Mouse (Mus musculus): ENCODE data around the gene Dhps.
"Not testable (repeated sequence)": the region's sequence is repeated elsewhere in the genome, so short reads cannot be mapped to it uniquely, and the experiment has no call there.

Dhps gene

DNA sequence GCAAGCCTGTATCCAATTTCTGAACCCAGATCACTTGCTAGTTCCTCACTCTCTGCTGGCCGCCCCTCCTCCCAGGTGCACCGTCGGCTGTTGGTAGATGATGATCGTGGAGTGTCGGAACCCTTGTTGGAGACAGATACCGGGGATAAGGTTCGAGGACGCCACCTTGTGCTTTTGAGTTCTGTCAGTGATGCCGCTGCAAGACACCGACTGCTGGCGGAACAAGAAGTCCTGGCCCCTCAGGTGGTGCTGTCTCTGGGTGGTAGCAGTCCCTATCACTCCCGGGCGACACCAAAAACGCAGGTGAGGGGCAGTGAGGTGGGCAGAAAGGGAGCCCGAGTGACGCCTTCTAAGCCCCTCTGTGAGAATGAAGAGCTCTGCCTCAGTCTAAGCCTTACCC, 24.6 kb downstream of the Dhps start:
- no peak for DNase-seq

DNA sequence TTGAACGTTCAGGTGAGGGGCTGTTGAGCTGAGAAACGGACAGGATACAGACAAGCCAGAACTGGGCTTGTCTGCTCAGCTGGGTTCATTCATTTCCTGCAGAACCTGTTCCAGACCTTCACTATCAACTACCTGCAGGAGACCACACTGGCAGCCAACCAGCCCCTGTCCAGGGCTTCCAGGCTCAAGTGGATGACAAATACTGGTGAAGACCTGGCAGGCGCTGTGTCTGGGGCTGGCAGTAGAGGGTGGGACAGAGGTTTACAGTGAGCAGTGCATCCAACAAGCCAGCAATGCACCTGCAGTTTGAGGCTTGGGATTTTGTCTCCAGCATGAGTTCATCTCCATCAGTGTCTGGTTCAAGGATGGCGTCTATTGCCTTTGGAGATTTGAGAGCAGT, 25.3 kb downstream of the Dhps start:
- DNase-seq = no peak

DNA sequence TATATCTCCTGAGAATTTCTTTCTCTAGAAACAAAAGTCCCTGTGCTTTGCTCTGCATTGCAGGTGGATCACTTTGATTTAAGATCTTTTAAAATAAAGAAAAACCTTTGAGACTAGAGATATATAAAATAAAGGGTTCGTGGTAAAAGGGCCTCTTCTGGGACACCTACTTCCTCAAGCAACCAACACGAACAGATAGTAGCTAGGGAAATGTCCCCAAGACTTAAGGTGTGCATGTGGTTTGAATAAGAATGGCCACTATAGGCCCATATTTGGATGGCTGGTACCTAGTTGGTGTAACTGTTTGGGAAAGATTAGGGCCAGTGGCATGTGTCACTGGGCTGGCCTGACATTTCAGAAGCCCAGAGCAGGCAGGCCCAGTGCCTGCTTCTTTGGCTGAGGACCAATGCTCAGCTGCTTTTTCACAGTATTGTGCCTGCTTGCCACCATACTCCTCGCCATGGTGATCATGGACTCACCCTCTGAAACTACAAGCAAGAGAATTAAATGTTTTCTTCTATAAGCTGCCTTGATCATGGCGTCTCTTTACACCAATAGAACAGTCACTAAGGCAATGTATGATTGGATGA, 28.6 kb downstream of the Dhps start:
- no peak for DNase-seq

DNA sequence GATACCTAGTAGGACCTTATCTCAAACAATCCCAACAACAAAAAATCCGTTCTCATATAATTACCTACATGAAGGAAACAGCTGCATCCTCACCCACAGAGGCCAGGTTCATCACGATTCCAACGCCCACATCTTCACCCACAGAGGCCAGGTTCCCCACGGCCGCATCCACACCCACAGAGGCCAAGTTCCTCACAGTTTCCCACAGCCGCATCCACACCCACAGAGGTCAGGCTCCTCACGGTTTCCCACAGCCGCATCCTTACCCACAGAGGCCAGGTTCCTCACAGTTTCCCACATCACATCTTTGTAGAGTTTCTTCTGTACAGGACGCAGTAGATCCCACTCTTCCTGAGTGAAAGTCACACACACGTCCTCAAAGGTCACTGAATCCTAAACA, 41.7 kb downstream of the Dhps start:
- DNase-seq = no peak

DNA sequence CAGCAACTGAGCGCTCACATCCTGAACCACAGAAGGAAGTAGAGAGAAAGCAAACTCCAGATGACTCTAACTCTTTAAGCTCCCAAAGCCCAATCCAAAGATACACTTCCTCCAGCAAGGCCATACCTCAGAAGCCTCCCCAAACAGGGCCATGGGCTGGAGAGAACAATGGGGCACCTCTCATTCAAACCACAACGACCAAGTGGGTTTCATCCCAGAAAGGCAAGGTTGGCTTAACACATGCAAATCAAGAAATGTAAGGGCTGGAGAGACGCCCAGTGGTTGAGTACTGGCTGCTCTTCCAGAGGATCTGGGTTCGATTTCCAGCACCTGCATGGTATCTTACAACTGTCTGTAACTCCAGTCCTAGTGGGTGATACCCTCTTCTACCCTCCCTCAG, 43.9 kb downstream of the Dhps start:
- DNase-seq = no peak

DNA sequence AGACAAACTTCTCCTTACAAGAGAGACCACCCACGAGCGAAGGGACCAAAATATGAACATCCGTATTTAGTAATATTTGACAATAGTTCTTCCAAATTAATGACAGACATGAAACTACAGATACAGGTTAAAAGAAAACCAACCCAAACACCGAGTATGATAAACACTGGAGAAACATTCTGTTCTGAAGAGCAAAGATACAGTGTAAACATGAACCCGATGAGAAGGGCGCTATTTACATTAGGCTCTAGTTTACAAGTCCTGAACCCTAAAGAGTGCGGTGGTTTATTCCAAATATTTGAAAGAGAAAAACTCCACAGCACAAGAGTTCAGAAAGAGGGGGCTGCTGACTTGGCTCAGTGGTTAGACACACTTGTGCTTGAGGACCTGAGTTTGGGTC, 45.4 kb downstream of the Dhps start:
- no peak for DNase-seq

DNA sequence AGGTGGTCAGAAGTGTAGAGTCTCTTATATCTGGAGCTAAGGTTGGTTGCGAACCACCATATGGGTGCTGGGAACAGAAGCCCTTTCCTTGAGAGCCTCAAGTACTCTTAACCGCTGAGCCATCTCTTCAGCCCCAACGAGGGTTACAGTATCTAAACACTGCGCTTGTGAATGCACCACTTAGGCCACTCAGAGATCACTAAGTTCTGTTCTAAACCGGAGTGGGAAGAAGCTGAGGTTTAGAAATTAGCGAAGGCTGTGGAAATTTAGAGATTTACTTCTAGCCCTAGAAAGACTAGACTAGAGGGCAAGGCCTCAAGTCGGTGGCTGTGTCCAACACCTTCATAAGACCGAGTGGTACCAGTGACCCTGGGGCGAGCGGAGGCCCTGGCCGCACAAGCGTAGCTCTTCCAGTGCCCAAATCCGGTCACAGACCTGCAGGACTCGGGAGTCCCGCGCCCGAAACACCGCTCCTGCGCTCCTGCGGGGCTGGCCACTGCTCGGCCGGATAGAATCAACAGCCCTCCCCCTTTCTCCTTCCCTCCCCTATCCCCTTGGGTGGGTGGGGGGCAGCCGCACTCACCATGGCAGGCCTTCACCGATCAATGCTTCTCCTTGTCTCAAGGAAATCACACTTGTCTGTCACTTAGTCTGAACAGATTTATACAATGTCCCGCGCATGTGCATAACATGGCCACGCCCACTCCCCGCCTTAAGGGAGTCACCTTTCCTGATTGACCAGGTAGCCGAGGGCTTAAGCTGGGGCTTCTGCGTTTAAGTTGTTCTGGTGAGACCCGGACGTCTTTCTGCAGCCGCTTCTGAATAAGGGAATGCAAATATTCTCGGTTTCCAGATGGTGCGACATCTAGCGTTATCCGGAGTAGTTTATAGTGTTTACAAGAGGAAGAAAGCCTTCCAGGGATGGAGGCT, 47.8 kb downstream of the Dhps start:
- peak; percentile 82 for DNase-seq

DNA sequence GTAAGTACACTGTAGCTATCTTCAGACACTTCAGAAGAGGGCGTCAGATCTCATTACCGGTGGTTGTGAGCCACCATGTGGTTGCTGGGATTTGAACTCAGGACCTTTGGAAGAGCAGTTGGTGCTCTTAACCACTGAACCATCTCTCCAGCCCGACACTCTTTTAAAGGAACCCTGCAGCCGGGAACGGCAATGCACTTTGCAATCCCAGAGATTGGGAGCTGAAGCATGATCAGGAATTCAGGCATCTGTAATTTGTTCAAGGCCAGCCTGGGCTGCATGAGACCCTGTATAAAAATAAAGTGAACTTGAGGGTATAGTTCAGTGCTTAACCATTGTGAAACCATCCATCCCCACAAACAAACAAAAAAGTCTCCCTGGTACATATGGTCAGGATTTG, 48.7 kb downstream of the Dhps start:
- DNase-seq = not testable (repeated sequence)

DNA sequence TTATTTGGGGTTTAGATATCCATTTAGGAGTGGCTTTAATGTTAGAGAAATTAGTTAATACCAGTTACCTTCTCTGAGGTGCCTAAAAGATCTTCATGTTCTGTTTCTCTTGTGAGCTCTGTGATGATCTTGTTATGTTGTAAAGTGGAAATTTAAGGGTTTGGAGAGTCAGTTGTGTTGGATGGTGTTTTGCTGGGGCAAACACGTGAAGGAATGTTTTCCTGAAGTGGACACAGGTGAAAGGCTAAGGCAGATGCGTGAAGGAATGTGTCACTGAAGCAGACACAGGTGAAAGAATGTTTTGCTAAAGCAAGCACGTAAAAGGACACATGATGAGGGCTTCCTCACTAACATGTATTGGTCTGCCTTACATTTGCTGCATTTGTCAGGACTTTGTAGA, 51.4 kb downstream of the Dhps start, which contains the start of gene Zfp791:
Zfp791 (minus strand) TSS at position 101 of the 400 bp plus-strand sequence.
- DNase-seq = no peak

DNA sequence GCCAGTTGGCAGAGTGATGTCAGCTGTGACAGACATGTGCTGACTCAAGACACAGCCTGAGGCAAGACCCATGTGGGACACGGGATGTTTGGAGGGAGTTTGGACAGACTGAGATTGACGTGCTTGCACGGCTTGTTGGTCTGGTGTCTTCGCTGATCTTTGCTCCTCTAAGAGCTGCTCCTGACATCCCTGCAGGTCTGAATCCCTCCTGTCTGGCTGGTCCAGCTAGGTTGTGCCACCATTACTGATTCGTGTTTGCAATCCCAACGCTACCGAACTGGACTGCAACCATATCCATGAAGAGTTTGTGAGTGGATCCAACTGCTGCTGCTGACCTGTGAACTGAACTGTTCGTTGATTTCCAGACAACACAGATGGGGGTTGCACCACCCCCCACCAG, 52.1 kb downstream of the Dhps start:
- no peak for DNase-seq
